32 mouse cellular contexts compared by ENCODE assay signal in genomic region chr16:41102805-41103204, GRCm38 (mm10).
"Had no signal": no experiment of that assay in that cellular context is flagged by ENCODE, and none has a peak within 500 bp of the region (broad histone marks: within the 10 kb centered on the region; RNA-seq: fewer than 3 reads in every experiment).

No protein-coding gene starts in this region.

- DNase-seq: heart, postnatal 36 days; heart, postnatal 4 days; kidney, adult 11 months; kidney, adult 18-20 months; kidney, adult 2 months; kidney, adult 8-10 months; kidney, adult 9 months; kidney, postnatal 10 days; kidney, postnatal 14 days; kidney, postnatal 25 days; kidney, postnatal 36 days; kidney, postnatal 4 days; layer of hippocampus, adult 9-11 months; layer of hippocampus, postnatal 36 days had no signal

- H3K27ac ChIP-seq: heart, embryonic 10.5 days; heart, embryonic 13.5 days; heart, embryonic 15.5 days; hindbrain, embryonic 10.5 days; hindbrain, embryonic 12.5 days; hindbrain, embryonic 13.5 days; hindbrain, embryonic 14.5 days; hindbrain, embryonic 15.5 days; hindbrain, postnatal 0 days; intestine, embryonic 15.5 days; kidney, embryonic 15.5 days; kidney, postnatal 0 days had no signal

- H3K4me3 ChIP-seq: heart, embryonic 10.5 days; heart, embryonic 12.5 days; heart, embryonic 13.5 days; heart, embryonic 15.5 days; hindbrain, embryonic 10.5 days; hindbrain, embryonic 12.5 days; hindbrain, embryonic 13.5 days; hindbrain, embryonic 15.5 days; intestine, embryonic 15.5 days; kidney, embryonic 15.5 days; layer of hippocampus, adult 2 months had no signal

- ATAC-seq: hindbrain, embryonic 16.5 days; hindbrain, postnatal 0 days; inflammation-experienced regulatory T-cells, adult 6 months; intestine, embryonic 15.5 days; intestine, embryonic 16.5 days; intestine, postnatal 0 days had no signal
